Mouse (Mus musculus): ENCODE data around the gene Lyz2. TPM values are rescaled to one million over a fixed set of nuclear protein-coding genes. Genes with fewer than 3 reads are reported as not detected.

Gene Lyz2
- 15.6 TPM for polyA plus RNA-seq (2017; shearing (Covaris generic))

DNA sequence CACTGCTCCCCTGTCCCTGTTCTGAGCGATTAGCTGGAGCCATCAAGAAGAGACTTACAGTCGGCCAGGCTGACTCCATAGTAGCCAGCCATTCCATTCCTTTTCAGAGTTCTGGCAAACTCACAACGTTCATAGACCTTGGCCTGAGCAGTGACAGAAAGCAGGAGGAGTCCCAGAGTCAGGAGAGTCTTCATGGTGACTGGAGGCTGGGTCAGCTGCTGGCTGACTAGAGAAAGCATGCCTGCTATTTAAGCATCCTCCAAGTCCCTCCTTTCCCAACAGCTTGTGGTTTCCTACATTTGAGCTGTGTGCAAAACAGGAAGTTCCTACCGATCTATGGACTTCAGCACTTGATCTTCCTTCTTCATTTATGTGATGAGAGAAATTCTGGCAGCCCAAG, at the start of gene Lyz2:
Gene Lyz2, minus strand, starts transcription at position 273 of the 400 bp plus-strand sequence.

GRCm38 (mm10) chr10:117292671-117293070, 10.6 kb upstream of the Lyz2 start, which contains the start of gene Lyz1:
Gene Lyz1 (minus strand): TSS chr10:117292868.

GRCm38 (mm10) chr10:117238603-117239002, 43.5 kb downstream of the Lyz2 start, which contains the start of gene 9530003J23Rik:
Gene 9530003J23Rik (minus strand): TSS chr10:117238703.

Other genes starting within 250 kb of the Lyz2 start
- gene Lrrc10, start 237.0 kb downstream of the Lyz2 start, polyA plus RNA-seq (2017; shearing (Covaris generic)): not detected
- 205 TPM for gene Cct2, start 218.5 kb downstream of the Lyz2 start, polyA plus RNA-seq (2017; shearing (Covaris generic))
- 26.3 TPM for gene Frs2, start 133.8 kb downstream of the Lyz2 start, polyA plus RNA-seq (2017; shearing (Covaris generic))
- gene Yeats4, start 57.8 kb downstream of the Lyz2 start, polyA plus RNA-seq (2017; shearing (Covaris generic)): 55.1 TPM
- not detected for gene 9530003J23Rik, start 43.6 kb downstream of the Lyz2 start, polyA plus RNA-seq (2017; shearing (Covaris generic))
- gene Lyz1, start 10.5 kb upstream of the Lyz2 start, polyA plus RNA-seq (2017; shearing (Covaris generic)): not detected
- gene Cpsf6, start 97.7 kb upstream of the Lyz2 start, polyA plus RNA-seq (2017; shearing (Covaris generic)): 144 TPM